Mouse (Mus musculus) thymus, postnatal 0 days (tissue): ENCODE measurements around the gene Ctsd. TPM values are rescaled to one million over a fixed set of nuclear protein-coding genes. Genes with fewer than 3 reads are reported as not detected.
A peak's percentile ranks its signal among the peaks of the same experiment; 100 is the strongest.
"Not testable (repeated sequence)": the region's sequence is repeated elsewhere in the genome, so short reads cannot be mapped to it uniquely, and the experiment has no call there.

Experiments
- DNase-seq: peaks from one replicate; pipeline ENCODE4 v3.0.0-alpha.2; 2015; ENCODE audit warnings: low spot score
- polyA plus RNA-seq: library from polyadenylated mRNA; unstranded; fragments of >200 nt; fragmentation: Nextera tagmentation; extraction: Ambion mirVana; gene quantifications from 2 replicates; pipeline ENCODE4 v1.2.1, GENCODE M21; 2015

Gene Ctsd
- polyA plus RNA-seq: 395 and 403 TPM in 2 replicates

DNA sequence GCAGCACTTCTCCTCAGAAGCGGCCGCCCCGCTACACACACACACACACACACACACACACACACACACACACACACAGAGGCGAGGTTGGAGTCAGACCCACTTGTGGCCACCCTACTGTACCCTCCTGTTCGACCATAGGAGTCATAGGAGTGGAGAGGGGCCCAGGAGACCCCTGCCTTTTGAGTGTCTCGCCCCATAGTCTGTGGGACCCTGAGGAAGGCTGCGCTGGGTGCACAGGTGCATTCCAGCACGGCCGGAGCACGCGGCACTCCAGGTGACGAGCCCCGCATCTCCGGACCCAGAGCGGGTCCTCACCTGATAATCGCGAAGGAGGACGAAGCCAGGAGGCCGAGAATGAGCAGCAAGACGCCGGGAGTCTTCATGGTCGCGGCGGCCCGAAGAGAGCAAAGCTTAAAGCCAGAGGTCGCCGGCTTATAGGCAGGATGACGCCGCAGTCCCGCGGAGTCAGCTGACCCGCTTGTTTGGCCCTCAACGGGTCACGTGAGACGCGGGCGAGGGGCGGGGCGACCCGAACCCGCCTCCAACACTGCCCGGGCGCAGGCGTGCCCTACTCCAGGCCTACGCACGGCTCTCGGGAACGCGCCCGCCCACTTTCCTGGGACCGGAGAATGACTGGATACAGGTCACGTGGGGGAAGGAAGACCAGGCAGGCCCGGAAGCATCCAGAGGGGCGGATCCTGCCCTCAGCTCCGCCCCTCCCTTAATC is at the start of gene Ctsd:
TSS of gene Ctsd (minus strand) at position 620 of the 730 bp plus-strand sequence.
- peak; percentile 90 for DNase-seq

DNA sequence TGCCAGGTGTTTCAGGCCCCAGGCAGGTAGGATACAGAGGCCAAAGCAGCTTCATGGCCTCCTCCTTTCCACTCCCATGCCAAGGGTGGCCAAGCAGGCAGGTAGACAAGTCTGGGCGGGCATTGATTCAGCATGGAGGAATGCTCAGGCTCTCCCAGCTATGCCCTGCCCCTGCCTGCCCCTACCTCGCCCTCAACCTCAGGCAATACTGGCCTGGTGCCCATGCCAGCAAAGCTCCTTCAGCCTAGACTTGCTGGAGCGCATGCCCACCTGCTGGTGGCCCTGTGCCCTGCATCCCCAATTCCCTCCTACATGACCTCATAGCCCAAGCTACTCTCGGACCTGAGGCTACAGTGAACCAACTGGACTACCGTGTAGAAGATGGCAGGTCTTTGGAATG is 49.5 kb upstream of the Ctsd start:
- no peak for DNase-seq

DNA sequence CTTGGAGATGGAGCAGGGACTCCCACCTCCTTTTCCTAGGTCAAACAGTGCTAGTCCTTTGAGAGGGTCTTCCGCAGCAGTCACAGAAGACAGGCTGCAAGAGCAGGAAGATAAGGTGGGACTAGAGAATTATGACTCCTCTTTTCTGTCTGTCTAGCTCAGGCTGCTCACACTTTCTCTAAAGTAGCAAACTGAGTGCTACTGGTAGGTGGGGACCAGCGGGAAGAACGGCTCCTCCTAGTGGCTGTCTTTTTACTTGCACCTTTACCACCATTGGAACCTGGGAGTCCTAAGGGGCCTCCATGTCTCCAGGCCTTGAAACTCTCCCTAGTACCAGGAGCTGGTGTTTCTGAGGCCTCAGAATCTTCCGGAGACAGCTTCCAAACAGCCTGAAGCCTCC is 47.7 kb upstream of the Ctsd start:
- DNase-seq: peak; percentile 84

DNA sequence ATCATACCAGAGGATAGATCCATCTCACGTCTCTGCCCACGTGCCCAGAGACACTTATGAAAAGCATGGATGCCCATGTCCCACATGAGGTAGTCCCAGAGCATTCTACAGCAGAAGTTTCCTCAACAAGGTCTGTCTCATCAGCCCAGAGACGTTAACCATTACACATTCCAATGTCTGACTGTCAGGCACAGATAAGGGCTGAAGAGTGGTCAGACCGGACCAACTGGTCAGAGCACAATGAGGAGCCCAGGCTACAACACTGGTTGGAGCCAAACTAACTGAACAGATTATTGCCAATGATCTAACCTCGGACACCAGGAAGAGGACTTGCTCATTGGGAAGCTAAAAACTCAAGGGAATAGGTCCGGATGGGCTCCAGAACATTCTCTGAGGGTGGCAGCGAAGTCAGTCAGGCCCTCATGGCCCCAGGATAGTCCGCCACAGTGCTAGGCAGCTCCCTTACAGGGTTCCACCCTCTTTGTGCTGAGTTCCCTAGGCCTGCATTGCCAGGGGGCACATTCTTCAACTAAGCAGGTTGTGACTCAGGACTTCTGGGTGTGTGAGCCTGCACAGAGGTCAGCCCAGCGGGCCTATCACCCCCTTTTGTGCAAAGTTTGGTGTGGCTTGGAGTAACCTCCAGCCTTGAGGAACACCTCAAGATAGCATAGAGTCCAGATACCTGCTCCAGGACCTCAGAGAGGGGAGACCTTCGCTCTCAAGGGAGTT is 46.5 kb upstream of the Ctsd start, which contains the start of gene Syt8:
TSS of gene Syt8 (plus strand) at position 714 of the 729 bp plus-strand sequence.
- no peak for DNase-seq

DNA sequence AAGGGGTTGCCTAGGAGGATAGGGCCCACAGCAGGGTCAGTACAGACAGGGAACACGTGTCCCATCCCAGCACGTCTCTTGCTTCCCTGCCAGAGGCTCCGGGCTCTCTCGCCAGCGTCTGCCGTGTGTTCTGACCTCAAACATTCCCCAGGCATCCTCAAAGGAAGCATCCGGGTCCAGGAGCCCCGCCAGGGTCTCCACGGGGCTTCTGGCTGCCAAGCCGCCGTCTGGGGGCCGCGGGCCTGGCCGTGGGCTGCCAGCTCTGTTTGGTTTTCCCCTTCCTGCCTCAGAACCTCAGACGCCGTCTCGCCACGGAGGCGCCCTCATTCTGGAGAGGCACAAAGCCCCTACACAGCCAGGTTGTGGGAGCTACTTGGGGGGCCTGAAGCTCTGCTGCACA is 45.8 kb upstream of the Ctsd start:
- no peak for DNase-seq

DNA sequence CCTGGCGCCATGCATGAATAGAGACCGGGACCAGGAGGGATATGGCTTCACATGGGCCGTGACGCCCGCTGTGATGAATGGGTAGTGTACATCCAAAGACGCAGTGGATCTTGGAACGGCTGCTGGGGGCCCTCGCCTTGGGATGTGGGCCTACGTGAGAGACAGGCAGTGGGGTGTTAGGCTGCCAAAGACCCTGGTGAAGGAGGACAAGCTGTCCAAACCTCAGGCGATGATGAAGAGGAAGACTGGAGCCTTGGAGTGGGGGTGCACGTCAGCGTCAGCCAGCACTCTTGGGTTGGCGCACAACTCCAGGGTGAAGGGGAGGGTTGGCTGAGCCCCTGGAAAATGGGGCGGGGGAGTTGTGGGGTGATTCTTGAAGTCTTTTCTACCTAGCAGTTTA is 43.3 kb upstream of the Ctsd start:
- no peak for DNase-seq

DNA sequence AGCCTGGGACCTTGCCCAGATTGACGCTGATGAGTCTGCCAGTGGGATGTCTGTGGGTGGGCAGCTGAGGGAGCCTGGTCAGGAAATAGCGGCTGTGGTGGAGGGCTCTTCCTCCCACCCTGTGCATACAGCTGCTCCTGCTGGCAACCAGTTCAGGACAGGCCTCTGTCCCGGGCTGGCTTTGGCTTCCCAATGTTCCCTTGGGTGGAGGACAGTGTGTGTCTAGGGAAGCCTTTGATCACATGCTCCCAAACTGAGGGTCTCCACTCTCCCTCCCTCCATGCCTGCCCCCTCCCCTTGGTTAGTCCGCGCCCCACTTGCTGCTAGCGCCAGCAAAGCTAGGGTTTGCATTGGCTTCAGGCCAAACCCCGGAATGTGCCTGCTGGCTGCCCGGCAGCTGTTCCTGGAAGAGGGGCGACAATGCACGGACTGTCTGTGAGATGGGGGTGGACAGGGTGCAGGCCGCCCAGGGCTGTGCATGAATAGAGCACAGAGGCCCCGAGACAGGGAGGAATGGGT is 42.4 kb upstream of the Ctsd start:
- DNase-seq: no peak

DNA sequence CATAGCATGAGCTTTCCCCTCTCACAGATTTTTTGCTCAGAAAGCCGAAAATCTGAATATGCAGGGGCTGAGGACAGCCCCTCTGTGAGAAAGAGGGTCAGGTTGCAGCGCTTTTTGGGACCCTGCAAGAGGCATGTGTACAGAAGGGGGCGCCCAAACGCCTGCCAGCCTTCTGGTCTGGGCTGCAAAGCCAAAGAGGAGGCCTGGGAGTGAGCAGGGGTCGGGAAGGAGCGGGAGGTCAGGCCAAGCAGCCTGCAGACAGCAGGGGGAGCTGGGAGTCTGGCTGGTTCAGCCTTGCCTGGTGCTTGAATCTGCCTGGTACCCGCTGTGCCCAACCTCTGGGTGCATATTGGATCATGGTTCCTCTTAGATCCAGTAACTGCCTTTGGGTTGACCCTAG is 40.4 kb upstream of the Ctsd start:
- DNase-seq: peak; percentile 58

DNA sequence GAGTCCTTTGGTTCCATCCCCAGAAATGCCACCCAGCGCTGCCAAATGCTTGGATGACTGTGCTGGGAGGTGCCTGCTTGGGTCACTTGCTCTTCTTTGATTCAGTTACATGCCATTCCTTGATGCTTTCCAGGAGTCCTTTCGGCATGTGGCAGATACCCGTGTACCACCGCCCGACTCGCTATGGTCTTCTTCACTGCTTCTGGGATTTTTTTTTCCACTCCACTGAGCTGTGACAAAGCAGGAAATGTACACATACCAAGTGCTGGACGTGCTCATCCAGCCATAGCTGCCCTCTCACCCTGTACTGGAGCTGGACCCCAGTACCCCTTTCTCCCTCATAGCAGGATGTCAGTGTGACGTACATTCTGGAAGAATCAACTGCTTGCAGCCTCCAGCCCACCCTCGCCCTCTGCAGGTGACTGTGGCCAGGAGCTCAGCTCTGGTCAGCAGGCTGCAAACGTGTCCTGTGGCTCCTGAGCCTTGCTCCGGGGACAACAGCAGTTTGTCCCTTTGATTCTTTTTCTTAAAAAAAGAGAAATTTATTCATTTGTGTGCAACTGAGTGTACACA is 37.9 kb upstream of the Ctsd start:
- no peak for DNase-seq

DNA sequence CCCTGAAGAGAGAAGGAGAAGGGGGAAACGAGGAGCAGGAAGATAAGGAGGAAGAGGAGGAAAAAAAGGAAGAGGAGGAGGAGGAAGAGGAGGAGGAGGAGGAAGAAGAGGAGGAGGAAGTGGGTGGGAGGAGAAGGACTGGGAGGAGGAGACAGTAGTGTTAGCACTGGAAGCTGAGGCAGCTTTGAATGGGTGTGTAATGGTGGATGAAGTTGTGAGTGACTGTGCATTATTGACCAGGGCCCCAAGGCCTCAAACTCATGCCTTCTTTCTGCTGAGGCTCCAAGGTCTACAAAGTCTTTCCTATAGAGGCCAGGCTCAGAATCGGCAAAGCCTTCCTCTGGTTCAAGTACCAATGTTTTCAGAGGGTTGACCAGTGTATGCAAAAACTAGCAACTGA is 34.0 kb upstream of the Ctsd start:
- no peak for DNase-seq

DNA sequence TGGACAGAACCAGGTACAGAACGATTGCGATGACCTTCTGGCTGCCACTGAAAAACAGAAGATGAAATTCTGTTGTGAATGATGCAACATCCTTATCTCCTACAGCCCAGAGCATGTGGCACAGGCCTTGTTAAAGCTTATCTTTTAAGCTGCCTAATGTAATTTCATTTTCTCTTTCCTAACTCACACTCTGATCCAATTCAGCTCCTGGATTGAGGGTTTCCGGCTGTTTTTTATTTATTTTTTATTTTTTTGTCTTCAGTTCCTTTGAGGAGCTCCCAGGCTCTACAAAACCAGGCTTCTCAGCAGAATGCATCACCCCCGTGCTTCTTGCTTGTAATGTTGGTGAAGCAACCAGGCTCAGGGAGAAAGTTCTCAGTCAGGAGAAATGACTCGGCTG is 32.0 kb upstream of the Ctsd start:
- no peak for DNase-seq

DNA sequence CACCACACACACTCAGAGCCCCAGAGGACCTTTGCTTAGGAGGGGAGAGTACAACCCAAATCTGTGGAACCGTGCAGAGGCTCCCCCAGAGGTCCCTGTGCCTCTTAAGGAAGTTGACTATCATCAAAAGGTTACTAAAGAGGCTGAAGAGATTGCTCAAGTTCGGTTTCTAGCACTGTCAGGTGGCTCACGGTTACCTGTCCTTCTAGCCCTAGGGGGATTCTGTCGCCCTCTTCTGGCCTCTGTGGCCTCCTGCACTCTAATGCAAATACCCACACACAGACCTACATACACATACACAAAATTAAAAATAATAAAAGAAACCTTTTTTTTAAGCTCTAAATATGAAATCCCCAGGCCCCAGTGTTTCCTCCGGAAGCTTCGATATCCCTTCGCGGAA is 30.8 kb upstream of the Ctsd start:
- no peak for DNase-seq

DNA sequence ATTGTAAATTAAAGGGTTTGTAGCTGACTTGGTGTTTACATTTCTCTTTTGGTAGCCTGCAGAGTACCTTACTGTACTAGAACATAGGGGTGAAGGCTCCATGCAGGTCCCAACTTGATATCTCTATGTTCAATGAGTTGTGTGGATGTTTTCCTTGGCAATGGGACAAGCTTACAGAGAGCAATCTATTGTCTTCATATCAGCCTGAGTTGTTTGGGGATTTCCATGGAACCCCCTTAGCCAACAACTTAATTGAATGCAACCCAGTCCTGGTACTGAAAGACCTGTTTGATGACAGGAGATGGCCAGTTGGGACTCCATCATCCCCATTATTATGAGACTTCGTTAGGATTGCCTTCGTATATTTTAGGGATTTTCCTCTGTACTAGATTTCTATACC is 30.2 kb upstream of the Ctsd start:
- DNase-seq: no peak

DNA sequence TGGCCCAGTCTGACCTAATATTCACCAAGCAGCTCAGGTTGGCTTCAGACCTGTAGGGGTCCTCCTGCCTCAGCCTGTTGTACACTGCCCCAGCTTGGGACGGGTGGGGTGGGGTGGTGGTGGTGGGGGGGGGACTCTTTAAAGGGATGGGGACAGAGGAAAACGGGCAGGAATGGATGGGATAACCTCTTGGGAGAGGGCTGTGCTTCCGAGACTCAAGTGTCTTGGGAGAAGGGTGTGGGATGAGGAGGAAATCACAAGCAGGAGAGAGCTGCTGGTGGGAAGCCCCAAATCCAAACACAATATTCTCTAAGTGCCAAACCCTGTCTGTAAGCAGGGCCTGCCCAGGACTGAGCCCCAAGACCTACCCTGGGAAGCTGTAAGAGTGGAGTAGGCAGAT is 28.4 kb upstream of the Ctsd start:
- no peak for DNase-seq

DNA sequence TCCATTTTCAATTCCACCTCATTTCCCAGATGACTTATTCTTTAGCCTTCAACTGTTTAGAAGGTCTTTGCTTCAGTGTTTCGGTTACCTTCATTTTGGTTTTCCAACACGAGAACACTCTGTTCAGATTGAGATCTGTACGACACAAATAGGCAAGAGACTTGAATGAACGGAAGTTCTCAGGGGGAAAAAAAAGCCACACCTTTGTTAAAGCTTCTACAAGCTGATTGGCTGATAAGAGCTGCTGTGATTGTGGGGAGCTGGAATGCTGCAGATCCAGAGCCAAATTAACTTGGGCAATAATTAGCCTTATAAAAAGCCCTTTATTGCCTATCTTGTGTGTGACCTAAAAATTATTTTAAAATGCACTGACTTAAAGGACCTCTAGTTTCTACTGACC is 27.5 kb upstream of the Ctsd start:
- no peak for DNase-seq

DNA sequence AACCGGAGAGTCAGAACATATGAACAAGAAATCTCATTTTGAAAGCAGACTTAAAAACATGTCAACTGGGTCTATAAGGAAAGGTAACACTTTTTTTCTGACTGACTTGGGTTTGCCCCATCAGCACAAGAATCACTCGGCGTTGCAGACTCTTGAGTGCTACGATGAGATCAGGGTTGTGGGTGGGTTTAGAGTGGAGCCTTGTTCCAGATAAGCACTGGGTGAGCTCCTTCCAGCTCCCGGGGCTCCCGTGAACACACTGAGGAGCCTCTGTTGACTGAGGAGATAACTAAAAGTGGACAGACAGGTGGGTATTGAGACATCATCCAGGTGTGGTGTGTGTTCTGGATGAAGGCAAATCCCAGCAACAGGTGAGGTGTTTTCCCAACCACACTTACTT is 25.4 kb upstream of the Ctsd start:
- DNase-seq: no peak

DNA sequence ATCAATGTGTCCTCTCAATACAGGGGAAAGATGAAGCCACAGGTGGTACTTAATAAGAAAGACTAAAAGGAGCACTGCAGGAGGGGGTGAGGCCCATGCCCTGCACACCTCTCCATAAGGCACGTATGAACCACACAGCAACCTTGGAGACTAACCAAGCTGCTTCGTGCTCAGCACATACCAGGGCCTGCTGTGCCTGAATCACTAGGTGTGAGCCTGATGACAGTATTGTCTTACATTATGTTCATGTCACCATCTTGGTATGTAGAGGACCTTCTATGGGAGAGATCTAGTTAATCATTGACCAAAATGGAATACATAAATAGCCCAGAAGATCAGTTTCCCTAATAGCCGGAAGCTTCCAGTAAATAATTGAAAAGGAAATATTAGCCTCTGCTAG is 21.8 kb upstream of the Ctsd start:
- no peak for DNase-seq

DNA sequence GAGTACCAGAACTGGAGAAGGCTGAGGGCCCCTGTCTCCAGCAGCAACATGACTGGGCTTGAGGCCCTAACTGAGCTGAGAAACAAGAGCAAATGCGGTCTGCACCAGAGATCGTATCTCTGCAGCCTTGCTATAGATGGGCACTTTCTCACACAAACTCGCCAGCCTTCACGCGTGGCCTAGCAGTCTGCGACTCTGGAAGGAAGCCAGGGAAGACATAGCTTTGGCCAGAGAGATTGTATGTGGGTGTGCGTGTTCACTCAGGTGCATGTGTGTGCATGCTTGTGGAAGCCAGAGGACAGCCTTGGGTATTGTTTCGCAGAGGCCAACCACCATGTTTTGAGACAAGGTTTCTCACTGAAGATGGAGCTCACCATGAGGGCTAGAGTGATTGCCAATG is 20.8 kb upstream of the Ctsd start:
- DNase-seq: no peak

DNA sequence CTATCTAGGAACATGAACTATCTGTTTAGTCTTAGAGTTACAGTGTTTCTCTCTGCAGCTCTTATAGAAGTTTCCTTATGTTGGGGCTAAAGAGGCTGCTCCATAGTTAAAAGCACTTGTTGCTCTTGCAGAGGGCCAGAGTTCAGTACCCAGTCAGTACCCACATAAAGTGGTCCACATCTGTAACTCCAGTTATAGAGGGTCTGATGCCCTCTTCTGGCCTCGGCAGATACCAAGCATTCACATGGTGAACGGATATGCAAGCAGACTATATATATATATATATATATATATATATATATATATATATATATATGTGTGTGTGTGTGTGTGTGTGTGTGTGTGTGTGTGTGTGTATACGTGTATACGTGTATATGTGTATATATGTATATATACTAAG is 20.1 kb upstream of the Ctsd start:
- DNase-seq: no peak

DNA sequence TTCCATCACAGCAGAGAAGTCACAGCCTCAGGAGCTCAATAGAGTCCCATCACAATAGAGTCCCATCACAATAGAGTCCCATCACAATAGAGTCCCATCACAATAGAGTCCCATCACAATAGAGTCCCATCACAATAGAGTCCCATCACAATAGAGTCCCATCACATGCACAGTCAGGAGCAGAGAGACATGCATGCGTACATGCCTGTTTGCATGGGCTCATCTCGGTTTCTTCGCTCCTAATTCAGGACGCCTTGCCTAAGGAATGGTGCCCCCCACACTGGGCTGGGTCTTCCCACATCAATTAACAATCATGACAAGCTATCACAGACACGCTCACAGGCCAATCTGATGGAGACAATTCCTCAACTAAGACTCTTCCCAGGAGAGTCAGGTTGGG is 17.3 kb upstream of the Ctsd start:
- not testable (repeated sequence) for DNase-seq

DNA sequence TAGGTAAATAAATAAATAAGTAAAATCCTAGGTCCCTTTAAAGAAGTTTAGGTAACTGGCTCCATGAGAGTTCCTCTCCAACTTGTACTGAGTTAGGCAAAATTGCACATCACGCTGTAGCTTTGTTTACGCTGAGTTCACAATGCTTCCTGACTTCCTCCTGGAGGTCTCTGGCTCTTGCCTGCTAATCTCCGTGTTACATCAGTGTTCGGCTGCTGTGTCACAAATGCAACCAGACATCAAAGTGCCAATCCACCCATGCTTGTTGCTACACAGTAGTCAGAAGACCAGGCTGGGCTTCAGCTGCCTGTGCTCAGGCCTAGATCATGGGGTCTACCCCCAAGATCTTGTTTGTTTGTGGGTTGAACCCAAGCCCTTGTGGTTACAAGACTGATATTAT is 15.8 kb upstream of the Ctsd start:
- DNase-seq: peak; percentile 64

DNA sequence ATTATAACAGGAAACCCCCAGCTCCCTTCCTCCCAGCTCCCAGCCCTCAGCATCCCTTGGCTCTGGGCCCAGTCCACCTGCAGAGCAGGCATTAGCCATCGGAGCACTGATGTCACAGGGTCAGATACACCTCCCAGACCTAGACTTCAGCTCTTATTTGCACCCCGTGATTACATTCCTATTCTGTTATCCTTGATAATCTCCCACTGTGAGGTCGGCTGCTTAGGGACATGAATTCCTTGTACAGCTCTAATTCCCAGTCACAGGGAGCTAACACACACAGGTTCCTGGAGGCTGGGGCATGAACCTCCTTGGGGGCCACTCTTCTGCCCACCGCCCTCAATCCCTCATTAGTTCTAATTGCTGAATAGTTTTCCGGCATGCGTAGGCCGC is 12.9 kb upstream of the Ctsd start:
- DNase-seq: no peak
